In the genomic region with DNA sequence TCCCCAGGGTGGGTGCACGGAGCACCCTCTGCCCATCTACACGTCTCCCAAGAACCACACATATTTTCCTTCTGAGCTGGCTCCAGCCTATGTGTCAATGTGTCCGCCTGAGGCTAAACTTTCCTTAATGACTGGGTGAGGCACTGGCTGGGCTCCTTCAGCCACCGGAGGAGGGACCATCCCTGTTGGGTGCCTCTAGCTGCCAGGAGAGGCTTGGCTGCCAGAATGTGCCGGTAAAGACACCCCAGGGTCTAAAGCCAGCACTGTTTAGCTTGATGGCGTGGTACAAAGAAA, we compare ENCODE assay signal across 8 mouse cellular contexts. TPM values are rescaled to one million over a fixed set of nuclear protein-coding genes. Genes with fewer than 3 reads are reported as not detected.
DNase-seq lines count a peak whose midpoint lies in the region; ATAC-seq lines count a peak whose summit lies in the region.

No protein-coding gene starts in this region.

- peak overlapping the region; percentile 72; the same call in 1 of the 2 replicates for H3K9ac ChIP-seq in hindbrain, embryonic 15.5 days
- peak overlapping the region; percentile 82 for H3K9ac ChIP-seq in midbrain, embryonic 16.5 days (ENCODE audit: low read depth, low read length)

- H3K27me3 ChIP-seq in embryonic facial prominence, embryonic 10.5 days (replicated peaks; ENCODE audit: low read depth, poor library complexity, severe bottlenecking) = no peaks in the 10 kb centered on the region
- no peaks in the 10 kb centered on the region for H3K27me3 ChIP-seq in hindbrain, embryonic 15.5 days
- H3K27me3 ChIP-seq in midbrain, embryonic 16.5 days (ENCODE audit: control insufficient read depth, insufficient read depth, low read depth, low read length) = no peaks in the 10 kb centered on the region

- H3K4me2 ChIP-seq in hindbrain, embryonic 15.5 days = peak overlapping the region; percentile 91
- H3K4me2 ChIP-seq in midbrain, embryonic 16.5 days (ENCODE audit: low read length) = peak overlapping the region; percentile 81

- ATAC-seq in hindbrain, embryonic 15.5 days (ENCODE audit: low FRiP score, low read depth) = no peak
- no peak for ATAC-seq in midbrain, embryonic 16.5 days
- no peak for ATAC-seq in granulocyte monocyte progenitor cell, adult 5-6 weeks (replicated peaks; ENCODE audit: poor library complexity, severe bottlenecking)

- H3K9me3 ChIP-seq in embryonic facial prominence, embryonic 10.5 days = no peaks in the 10 kb centered on the region
- H3K9me3 ChIP-seq in hindbrain, embryonic 15.5 days = no peaks in the 10 kb centered on the region
- no peaks in the 10 kb centered on the region for H3K9me3 ChIP-seq in midbrain, embryonic 16.5 days (replicated peaks; ENCODE audit: control insufficient read depth, low read length, poor library complexity, severe bottlenecking)

- H3K36me3 ChIP-seq in embryonic facial prominence, embryonic 10.5 days (replicated peaks) = peaks cover 37% of the 10 kb centered on the region
- H3K36me3 ChIP-seq in hindbrain, embryonic 15.5 days = peaks cover 15% of the 10 kb centered on the region
- peaks cover 13% of the 10 kb centered on the region for H3K36me3 ChIP-seq in midbrain, embryonic 16.5 days (ENCODE audit: control insufficient read depth, insufficient read depth, low read length)

- WGBS in embryonic facial prominence, embryonic 10.5 days = 48% methylated on average over 6 of the region's 6 CpGs
- 43% methylated on average over 6 of the region's 6 CpGs for WGBS in hindbrain, embryonic 15.5 days
- 45% methylated on average over 6 of the region's 6 CpGs for WGBS in midbrain, embryonic 16.5 days

- peak overlapping the region; percentile 85; the same call in 1 of the 2 replicates for H3K27ac ChIP-seq in embryonic facial prominence, embryonic 10.5 days (replicated peaks)
- no peak overlapping the region for H3K27ac ChIP-seq in hindbrain, embryonic 15.5 days (replicated peaks)
- H3K27ac ChIP-seq in midbrain, embryonic 16.5 days (ENCODE audit: low read length) = no peak overlapping the region

- H3K4me3 ChIP-seq in embryonic facial prominence, embryonic 10.5 days = peak overlapping the region; percentile 70
- H3K4me3 ChIP-seq in hindbrain, embryonic 15.5 days = peak overlapping the region; percentile 65
- peak overlapping the region; percentile 79 for H3K4me3 ChIP-seq in midbrain, embryonic 16.5 days (ENCODE audit: low read depth, low read length)

- peak; percentile 31 for DNase-seq in kidney, postnatal 10 days
- DNase-seq in kidney, postnatal 25 days = no peak
- DNase-seq in embryonic facial prominence, embryonic 10.5 days (ENCODE audit: low spot score) = no peak
- DNase-seq in right cerebral cortex, adult 2 months (ENCODE audit: low spot score in 2 of 2) = no peak
- DNase-seq in retina, embryonic 14.5 days (ENCODE audit: low spot score) = no peak

- H3K4me1 ChIP-seq in embryonic facial prominence, embryonic 10.5 days = peaks cover 35% of the 10 kb centered on the region
- H3K4me1 ChIP-seq in hindbrain, embryonic 15.5 days (replicated peaks) = peaks cover 32% of the 10 kb centered on the region
- H3K4me1 ChIP-seq in midbrain, embryonic 16.5 days (ENCODE audit: control insufficient read depth, insufficient read depth, low read length) = peaks cover 24% of the 10 kb centered on the region

RNA-seq across cellular contexts. Expression of a gene that starts 1.4 kb away (rescaled TPM):
- 20.3 and 24.2 TPM in 2 replicates for polyA plus RNA-seq in embryonic facial prominence, embryonic 10.5 days (2016; fragmentation: Nextera tagmentation; extraction: Ambion mirVana)
- 34.5 and 34.8 TPM in 2 replicates for polyA plus RNA-seq in hindbrain, embryonic 15.5 days (2015; fragmentation: Nextera tagmentation; extraction: Ambion mirVana)
- polyA plus RNA-seq in midbrain, embryonic 16.5 days (2015; fragmentation: Nextera tagmentation; extraction: Ambion mirVana) = 30.4 and 35.0 TPM in 2 replicates
- total RNA-seq in granulocyte monocyte progenitor cell, adult 5-6 weeks (2014; fragmentation: Nextera tagmentation) = 10.0 and 35.1 TPM in 2 replicates
- total RNA-seq in granulocyte monocyte progenitor cell, adult 5-6 weeks (2017) = 4.8 and 9.4 TPM in 2 replicates

RNA-seq across cellular contexts. Expression of a gene that starts 13.4 kb away (rescaled TPM):
- 2.3 and 2.8 TPM in 2 replicates for polyA plus RNA-seq in embryonic facial prominence, embryonic 10.5 days (2016; fragmentation: Nextera tagmentation; extraction: Ambion mirVana)
- polyA plus RNA-seq in hindbrain, embryonic 15.5 days (2015; fragmentation: Nextera tagmentation; extraction: Ambion mirVana) = 3.8 and 5.6 TPM in 2 replicates
- 2.1 and 2.8 TPM in 2 replicates for polyA plus RNA-seq in midbrain, embryonic 16.5 days (2015; fragmentation: Nextera tagmentation; extraction: Ambion mirVana)
- 208 and 244 TPM in 2 replicates for total RNA-seq in granulocyte monocyte progenitor cell, adult 5-6 weeks (2014; fragmentation: Nextera tagmentation)
- total RNA-seq in granulocyte monocyte progenitor cell, adult 5-6 weeks (2017) = 114 and 139 TPM in 2 replicates

RNA-seq across cellular contexts. Expression of a gene that starts 15.0 kb away (rescaled TPM):
- polyA plus RNA-seq in embryonic facial prominence, embryonic 10.5 days (2016; fragmentation: Nextera tagmentation; extraction: Ambion mirVana) = 371 and 378 TPM in 2 replicates
- polyA plus RNA-seq in hindbrain, embryonic 15.5 days (2015; fragmentation: Nextera tagmentation; extraction: Ambion mirVana) = 231 and 239 TPM in 2 replicates
- polyA plus RNA-seq in midbrain, embryonic 16.5 days (2015; fragmentation: Nextera tagmentation; extraction: Ambion mirVana) = 226 and 247 TPM in 2 replicates
- 155 and 159 TPM in 2 replicates for total RNA-seq in granulocyte monocyte progenitor cell, adult 5-6 weeks (2014; fragmentation: Nextera tagmentation)
- total RNA-seq in granulocyte monocyte progenitor cell, adult 5-6 weeks (2017) = 282 TPM in 2 replicates

RNA-seq across cellular contexts. Expression of a gene that starts 33.4 kb away (rescaled TPM):
- 1.2 and 1.9 TPM in 2 replicates for polyA plus RNA-seq in embryonic facial prominence, embryonic 10.5 days (2016; fragmentation: Nextera tagmentation; extraction: Ambion mirVana)
- polyA plus RNA-seq in hindbrain, embryonic 15.5 days (2015; fragmentation: Nextera tagmentation; extraction: Ambion mirVana) = 0.83 and 0.89 TPM in 2 replicates
- polyA plus RNA-seq in midbrain, embryonic 16.5 days (2015; fragmentation: Nextera tagmentation; extraction: Ambion mirVana) = 0.42 and 0.64 TPM in 2 replicates
- 1.5 and 8.2 TPM in 2 replicates for total RNA-seq in granulocyte monocyte progenitor cell, adult 5-6 weeks (2014; fragmentation: Nextera tagmentation)
- 0.39 TPM in 1 of 2 replicates, not detected in the other for total RNA-seq in granulocyte monocyte progenitor cell, adult 5-6 weeks (2017)

RNA-seq across cellular contexts. Expression of a gene that starts 49.1 kb away (rescaled TPM):
- polyA plus RNA-seq in embryonic facial prominence, embryonic 10.5 days (2016; fragmentation: Nextera tagmentation; extraction: Ambion mirVana) = 0.07 and 0.82 TPM in 2 replicates
- polyA plus RNA-seq in hindbrain, embryonic 15.5 days (2015; fragmentation: Nextera tagmentation; extraction: Ambion mirVana) = 0.05 TPM in 1 of 2 replicates, not detected in the other
- 0.04 TPM in 1 of 2 replicates, not detected in the other for polyA plus RNA-seq in midbrain, embryonic 16.5 days (2015; fragmentation: Nextera tagmentation; extraction: Ambion mirVana)
- total RNA-seq in granulocyte monocyte progenitor cell, adult 5-6 weeks (2014; fragmentation: Nextera tagmentation) = 1.5 TPM in 1 of 2 replicates, not detected in the other
- 0.62 TPM in 1 of 2 replicates, not detected in the other for total RNA-seq in granulocyte monocyte progenitor cell, adult 5-6 weeks (2017)
